Mouse (Mus musculus) adrenal gland, postnatal 4 days (tissue): ENCODE measurements around the gene Slc30a9. TPM values are rescaled to one million over a fixed set of nuclear protein-coding genes. Genes with fewer than 3 reads are reported as not detected.

Source experiments
- total RNA-seq, 2 experiments: library from RNA; stranded (reverse); gene quantifications; 2 replicates each; pipeline ENCODE4 v1.2.3; 2021

The Slc30a9 gene
- total RNA-seq, 2 experiments from 2014 or later: 101 to 115 TPM

Other genes starting within 250 kb of the Slc30a9 start
- gene Phox2b, start 207.7 kb upstream of the Slc30a9 start, total RNA-seq: 10 to 100 TPM; 31.3 to 36.3 TPM
- 10 to 100 TPM; 74.6 to 83.9 TPM for gene Tmem33, start 46.4 kb upstream of the Slc30a9 start, total RNA-seq
- gene Bend4, start 121.4 kb downstream of the Slc30a9 start, total RNA-seq: 1 to 10 TPM; 4.6 TPM